Mouse (Mus musculus) gastrocnemius, postnatal 10 days (tissue): ENCODE data around the gene Polr3c. TPM values are rescaled to one million over a fixed set of nuclear protein-coding genes. Genes with fewer than 3 reads are reported as not detected.
A peak's percentile ranks its signal among the peaks of the same experiment; 100 is the strongest.
"Not testable (repeated sequence)": the region's sequence is repeated elsewhere in the genome, so short reads cannot be mapped to it uniquely, and the experiment has no call there.

ENCODE experiments used
- DNase-seq: peaks from one replicate; pipeline ENCODE4 v3.0.0; 2021; ENCODE audit warnings: mixed read lengths
- total RNA-seq, 2 experiments: library from RNA; stranded (reverse); gene quantifications; 2 replicates each; pipeline ENCODE4 v1.2.3; 2021

The Polr3c gene
- total RNA-seq, 2 experiments from 2014 or later, result 18.4 to 19.9 TPM

DNA sequence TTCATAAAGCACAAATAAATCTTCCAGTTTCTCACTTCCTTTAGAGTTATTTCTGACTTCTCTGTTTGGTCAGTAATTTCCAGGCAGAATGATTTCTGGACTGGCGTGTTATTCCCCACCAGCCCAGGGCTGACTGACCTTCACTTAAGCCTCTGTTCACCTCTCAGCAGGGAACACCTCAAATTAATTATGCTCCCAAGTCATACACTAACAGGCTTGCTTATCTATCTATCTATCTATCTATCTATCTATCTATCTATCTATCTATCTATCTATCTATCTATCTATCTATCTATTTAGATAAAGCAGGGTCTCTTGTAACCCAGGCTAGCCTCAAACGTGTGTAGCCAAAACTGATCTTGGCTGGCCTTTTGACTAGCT lies 18.8 kb downstream of the Polr3c start:
- no peak for DNase-seq

GRCm38 (mm10) chr3:96707903-96708683 lies 19.3 kb downstream of the Polr3c start, which contains the start of gene Nudt17:
TSS of gene Nudt17 (minus strand) at chr3:96708562.
- DNase-seq, result peak; percentile 93

DNA sequence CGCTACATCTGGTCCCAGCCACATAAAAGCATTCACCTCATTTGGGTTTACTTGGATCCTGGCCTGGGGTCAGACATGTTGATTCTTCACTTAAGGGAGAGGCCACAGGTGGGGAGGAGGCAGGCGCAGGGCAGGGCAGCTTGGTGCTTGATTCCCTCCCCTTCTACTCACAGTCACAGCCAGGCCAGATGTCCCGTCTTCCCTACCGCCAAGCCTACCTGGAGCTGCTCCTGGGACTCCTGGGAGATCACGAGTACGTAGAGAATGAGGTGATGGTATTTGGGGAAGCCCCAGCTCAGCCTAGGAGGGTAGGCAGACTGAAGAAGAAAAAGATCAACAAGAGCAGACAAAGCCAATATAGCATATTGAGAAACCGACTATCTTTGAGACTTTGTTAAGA lies 20.4 kb downstream of the Polr3c start:
- no peak for DNase-seq

DNA sequence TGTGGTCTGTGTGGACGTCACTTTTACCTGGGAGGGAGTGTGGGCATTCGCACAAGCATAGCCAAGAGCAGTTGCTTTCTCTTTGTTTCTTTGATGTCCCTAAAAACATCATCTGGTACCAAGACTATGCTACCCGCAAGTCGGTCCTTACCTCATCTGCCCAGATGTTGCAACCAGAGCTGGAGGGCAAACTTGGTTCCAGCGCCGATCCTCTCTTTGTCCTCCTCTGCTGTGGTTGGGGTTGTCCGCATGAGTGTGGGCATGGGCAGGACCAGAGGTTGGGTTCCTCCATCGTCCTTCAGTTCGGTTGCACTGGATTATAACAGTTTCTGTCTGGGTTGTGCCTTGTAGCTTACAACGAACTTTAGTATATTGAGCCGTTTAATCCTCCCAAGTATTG lies 21.2 kb downstream of the Polr3c start:
- DNase-seq, result no peak

DNA sequence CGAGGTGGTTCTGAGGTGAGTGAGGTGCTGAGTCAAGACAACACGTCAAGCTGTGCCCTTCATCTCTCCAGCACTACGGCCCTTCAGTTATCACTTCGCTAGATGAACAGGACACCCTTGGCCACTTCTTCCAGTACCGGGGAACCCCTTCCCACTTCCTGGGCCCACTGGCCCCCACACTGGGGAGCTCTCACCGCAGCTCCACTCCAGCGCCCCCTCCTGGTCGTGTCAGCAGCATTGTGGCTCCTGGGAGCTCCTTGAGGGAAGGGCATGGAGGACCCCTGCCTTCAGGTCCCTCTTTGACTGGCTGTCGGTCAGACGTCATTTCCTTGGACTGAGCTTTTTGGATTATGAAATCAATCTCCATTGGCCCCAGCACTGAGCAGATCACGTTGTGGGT lies 22.6 kb downstream of the Polr3c start:
- peak; percentile 54 for DNase-seq

DNA sequence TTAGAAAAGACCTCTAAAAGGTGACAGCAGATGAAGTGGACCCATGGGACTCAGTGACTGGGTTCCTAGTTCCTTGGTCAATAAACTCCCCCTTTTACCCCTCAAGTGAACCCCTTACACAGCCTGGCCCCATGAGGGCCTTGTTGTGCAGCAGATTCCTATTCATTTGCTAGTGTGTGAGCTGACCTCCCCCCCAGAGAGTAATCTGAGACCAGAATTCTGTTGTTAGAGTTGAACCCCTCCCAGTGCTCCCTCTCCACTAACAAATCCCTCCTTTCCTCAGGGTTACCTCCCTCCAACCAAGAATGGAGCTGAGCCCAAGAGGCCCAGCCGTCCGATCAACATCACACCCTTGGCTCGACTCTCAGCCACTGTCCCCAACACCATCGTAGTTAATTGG lies 26.4 kb downstream of the Polr3c start:
- DNase-seq, result no peak

- peak; percentile 39 for DNase-seq
These were observed 27.1 kb downstream of the Polr3c start for GRCm38 (mm10) chr3:96700376-96700775.

- no peak for DNase-seq
These were observed 28.3 kb downstream of the Polr3c start for GRCm38 (mm10) chr3:96698993-96699690.

DNA sequence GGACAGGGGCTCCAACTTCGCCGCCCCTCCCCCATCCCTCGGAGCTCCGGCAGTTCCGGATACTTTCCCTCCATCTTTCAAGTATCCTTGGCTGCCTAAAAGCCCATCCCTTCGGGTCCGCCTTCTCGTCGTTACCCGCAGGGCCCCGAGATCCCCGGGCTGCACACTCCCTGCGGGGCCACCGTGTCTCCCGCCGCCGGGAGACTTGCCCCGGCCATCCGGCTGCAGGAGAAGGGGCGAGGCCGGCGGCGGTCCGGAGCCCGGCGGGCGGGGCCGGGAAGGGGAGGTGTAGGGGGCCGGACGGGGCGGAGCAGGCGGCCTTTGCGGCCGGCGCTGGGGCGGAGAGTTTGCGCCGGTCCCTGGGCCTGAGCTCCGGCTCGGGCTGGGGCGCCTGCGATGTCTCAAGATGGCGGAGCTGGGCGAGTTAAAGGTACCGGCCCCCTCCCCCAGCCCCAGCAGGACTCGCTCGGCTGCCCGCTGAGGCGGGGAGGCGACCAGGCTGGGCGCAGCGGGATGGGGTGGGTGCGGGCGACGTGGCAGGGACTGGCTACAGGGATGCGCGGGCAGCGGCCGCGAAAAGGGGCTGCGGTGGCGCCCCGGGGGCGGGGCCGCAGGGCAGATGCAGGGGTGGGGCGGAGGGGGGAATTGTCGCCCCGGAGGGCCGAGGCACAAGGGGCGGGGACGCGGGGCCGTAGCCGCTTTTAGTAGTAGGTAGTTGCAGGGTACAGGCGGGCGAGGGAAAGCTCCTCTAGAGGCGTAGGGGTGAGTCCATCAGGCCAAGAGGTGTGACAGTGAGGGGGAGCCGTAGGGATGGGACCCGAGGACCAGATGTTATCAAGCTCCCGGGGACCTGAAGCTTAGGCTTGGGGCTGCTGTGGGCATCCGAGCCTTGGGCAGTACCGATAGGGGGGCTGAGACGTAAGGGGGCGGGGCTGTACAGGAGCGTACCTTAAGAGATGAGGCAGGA lies 30.4 kb downstream of the Polr3c start:
- peak; percentile 92 for DNase-seq

GRCm38 (mm10) chr3:96696198-96696765 lies 31.1 kb downstream of the Polr3c start, which contains the start of gene Pias3:
TSS of gene Pias3 (plus strand) at chr3:96696384.
- peak; percentile 85 for DNase-seq

DNA sequence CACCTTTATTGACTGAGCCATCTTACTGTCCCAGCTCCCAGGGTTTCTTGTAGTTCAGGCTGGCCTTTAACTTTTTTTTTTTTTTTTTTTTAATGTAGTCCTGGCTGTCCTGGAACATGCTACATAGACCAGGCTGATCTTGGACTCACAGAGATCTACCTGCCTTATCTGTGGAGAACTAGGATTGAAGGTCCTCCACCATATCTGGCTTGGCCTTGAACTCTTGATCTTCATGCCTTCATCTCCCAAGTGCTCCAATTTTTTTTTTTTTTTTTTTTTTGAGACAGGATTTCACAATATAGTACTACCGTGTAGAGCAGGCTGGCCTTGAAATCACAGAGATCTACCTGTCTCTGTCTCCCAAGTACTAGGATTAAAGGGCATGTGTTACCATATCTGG lies 33.8 kb downstream of the Polr3c start:
- DNase-seq, result no peak

DNA sequence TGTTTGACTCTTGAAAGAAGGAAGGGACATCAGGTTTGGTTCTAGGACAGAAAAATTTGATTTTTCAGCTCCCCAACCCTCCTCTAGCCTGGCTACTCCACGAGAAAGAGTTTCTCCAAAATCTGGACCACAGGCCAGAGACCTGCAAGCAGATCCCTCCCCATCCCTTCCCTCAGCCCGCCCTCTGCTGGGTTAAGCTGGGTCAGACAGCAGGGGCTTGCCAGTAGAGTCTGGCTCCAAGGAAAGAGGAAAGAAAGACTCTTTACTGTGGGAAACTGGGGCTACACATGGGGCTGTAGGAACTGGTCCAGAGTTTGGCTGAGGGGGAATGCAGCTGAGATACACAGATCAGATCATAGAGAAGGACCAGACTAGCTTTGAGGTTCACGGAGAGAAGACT lies 34.9 kb downstream of the Polr3c start:
- peak; percentile 60 for DNase-seq

DNA sequence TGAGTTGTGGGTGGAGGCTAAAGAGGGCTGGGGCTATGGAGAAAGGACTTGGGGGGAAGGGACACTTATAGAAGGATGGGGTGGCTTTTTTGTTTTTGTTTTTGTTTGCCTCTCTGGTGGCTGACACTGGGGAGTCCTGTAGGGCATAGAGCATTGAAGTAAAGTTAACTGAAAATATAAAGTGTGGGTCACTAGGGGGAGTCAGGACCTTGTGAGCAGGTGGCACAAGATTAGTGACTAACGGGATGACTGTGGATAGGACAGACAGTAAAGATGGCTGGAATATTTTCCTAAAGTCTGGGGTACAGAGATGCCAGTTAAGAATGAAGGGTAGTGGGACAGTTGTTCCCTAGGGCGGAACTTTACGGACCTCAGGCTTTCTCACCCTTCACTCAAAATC lies 37.1 kb downstream of the Polr3c start:
- DNase-seq, result no peak

DNA sequence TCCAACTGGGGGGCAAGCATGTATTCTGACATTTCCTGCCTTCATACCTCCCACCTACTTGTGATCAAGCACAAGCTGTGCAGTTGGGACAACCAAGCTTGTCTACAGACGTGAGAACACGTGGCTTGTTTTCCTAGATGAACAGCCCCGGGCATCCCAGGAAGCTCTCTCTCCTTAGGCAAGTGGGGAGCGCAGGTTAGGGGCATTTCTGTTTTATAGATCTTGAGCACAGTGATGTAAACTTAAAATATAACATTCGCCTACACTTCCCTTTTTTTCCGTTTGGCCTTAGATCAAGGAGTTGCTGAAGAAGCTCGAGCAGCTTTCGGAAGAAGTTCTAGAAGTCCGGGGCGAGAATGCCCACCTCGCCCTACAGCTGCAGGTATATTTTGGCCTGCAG lies 38.6 kb downstream of the Polr3c start:
- no peak for DNase-seq

- not testable (repeated sequence) for DNase-seq
These were observed 41.4 kb downstream of the Polr3c start for GRCm38 (mm10) chr3:96686057-96686456.

GRCm38 (mm10) chr3:96684822-96685156 lies 42.6 kb downstream of the Polr3c start:
- DNase-seq, result no peak

GRCm38 (mm10) chr3:96684151-96684821 lies 43.1 kb downstream of the Polr3c start:
- no peak for DNase-seq

DNA sequence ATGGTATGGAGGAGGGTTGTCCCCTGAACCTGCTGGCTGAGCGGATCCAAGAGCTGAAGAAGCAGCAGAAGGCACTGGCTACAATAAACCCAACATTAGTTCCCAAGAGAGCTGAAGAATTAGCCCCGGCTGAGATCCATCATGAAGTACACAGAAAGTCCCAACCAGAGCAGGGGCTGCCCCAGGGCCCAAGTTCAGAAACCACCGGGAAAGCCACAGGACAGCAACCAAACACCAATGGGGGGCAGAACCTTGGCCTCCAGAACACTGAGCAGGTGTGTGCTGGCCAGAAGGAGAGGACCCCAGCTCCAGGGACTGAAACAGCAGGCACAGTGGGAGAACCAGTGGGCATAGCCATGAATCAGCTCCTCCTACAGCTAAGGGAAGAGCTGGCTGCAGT lies 43.9 kb downstream of the Polr3c start:
- DNase-seq, result no peak

- no peak for DNase-seq
These were observed 47.0 kb downstream of the Polr3c start for GRCm38 (mm10) chr3:96680269-96680956.

GRCm38 (mm10) chr3:96679159-96679674 lies 48.2 kb downstream of the Polr3c start:
- DNase-seq, result no peak

DNA sequence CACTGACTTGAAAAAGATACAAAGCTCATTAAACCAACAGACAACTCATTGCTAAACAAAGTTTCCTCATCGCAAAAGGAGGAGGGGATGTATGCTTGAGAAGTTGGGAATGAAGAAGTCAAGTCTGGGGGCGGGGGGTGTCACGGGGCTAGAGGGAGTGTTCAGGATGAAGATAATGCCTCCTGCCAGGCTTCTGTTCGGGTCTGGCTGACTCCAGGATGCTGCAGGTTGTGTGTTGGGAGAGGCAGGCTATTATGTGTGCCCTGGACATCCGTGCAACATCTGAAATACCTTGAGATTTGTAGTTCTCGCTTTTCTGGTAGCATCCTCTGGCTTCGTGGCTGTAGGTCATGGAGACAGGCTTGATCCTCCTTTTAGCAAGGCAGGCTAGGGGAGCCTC lies 49.0 kb downstream of the Polr3c start:
- no peak for DNase-seq
